Mouse (Mus musculus) heart, postnatal 14 days (tissue): ENCODE data around the gene Ralgapa2. TPM values are rescaled to one million over a fixed set of nuclear protein-coding genes. Genes with fewer than 3 reads are reported as not detected.

ENCODE experiments used
- DNase-seq, 2 experiments: peaks; one replicate each; pipeline ENCODE4 v3.0.0; 2021 to 2022
- intact Hi-C: fragments of 180-260 bp; cut with DNase I; formaldehyde crosslinking; loops from one replicate; pipeline ENCODE4 v1.15.1; 2025
- total RNA-seq, 2 experiments: library from RNA; stranded (reverse); gene quantifications; 2 replicates each; pipeline ENCODE4 v1.2.3; 2021

Ralgapa2 gene
- total RNA-seq, 2 experiments from 2014 or later, result 39.5 to 48.0 TPM

DNA sequence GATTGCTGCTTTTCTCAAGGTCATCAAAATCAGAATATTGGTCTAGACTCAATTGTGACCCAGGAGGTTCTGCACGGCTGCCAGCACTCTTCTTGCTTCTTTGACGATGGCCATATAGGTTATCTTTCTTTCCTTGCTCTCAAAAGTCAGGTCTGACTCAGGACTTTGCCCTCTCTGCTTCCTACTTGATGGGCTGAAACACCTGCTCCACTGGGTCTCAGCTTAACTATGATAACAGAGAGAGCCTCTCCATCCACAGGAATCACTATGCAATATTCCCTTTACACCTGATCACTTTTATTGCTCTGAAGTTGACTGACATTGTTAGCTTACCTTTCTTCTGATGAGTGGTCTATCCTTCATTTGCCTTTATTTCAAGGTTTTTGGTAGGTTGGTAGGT lies 191.5 kb downstream of the Ralgapa2 start:
- intact Hi-C loops, result no loop called here
- DNase-seq, result no peak

DNA sequence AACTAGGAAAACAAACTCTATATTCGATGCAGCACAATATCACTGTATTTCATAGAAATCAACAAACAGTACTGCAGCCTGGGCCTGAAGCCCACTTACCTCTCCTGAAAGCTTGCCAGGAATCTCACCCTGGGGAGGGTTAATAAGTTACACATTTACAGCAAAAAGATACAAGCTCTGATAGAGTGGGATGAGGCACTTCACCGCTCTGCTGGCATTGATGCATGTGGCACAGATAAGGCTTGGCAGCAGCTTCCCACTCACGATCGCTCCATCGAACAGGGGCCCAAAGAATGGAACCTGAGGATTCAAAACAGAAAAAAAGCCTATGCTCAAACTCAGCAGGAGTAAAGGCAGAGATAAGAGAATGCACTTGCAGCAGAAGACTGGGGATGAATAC lies 197.4 kb downstream of the Ralgapa2 start:
- intact Hi-C loops, result no loop called here
- no peak for DNase-seq

- no peak for DNase-seq
Measured at GRCm38 (mm10) chr2:146313811-146314210, 198.3 kb downstream of the Ralgapa2 start.

GRCm38 (mm10) chr2:146310760-146311159 lies 201.4 kb downstream of the Ralgapa2 start:
- intact Hi-C loops, result no loop called here

More at GRCm38 (mm10) chr2:146313811-146314210, 198.3 kb downstream of the Ralgapa2 start:
- intact Hi-C loops, result no loop called here

GRCm38 (mm10) chr2:146310291-146310690 lies 201.9 kb downstream of the Ralgapa2 start:
- no peak for DNase-seq
- intact Hi-C loops, result no loop called here

More at GRCm38 (mm10) chr2:146310760-146311159, 201.4 kb downstream of the Ralgapa2 start:
- no peak for DNase-seq

GRCm38 (mm10) chr2:146309413-146309812 lies 202.7 kb downstream of the Ralgapa2 start:
- intact Hi-C loops, result no loop called here
- no peak for DNase-seq

- intact Hi-C loops, result no loop called here
- DNase-seq, result no peak
Measured at GRCm38 (mm10) chr2:146307060-146307459, 205.1 kb downstream of the Ralgapa2 start.

DNA sequence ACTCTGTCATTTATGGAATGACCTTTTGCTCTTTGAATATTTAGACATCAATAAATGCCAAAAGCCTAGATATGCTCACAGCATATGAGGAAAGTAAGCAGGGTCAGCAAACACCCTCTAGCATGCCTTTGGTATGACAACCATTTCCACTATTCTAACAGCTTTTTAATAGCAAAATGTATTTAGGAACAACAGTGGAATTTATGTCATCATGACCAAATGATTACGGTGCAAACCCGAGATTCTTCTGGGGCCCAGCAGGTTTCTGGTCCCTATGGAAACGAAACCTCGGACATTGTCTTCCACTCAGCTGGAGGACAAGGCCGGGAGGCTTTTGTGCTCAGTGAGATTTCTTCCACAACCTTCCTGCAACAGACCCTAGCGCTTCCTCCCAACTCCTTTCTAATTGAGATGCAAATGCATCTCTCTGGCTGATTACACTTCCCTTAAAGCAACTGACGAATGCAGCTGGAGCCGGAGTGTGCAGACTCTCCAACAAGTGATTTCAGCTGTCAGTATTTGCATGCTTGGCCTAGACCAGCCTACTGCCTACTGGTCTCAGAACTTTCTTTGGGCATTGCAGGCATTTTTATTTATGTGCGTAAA lies 209.9 kb downstream of the Ralgapa2 start:
- intact Hi-C loops, result no loop called here
- no peak for DNase-seq

DNA sequence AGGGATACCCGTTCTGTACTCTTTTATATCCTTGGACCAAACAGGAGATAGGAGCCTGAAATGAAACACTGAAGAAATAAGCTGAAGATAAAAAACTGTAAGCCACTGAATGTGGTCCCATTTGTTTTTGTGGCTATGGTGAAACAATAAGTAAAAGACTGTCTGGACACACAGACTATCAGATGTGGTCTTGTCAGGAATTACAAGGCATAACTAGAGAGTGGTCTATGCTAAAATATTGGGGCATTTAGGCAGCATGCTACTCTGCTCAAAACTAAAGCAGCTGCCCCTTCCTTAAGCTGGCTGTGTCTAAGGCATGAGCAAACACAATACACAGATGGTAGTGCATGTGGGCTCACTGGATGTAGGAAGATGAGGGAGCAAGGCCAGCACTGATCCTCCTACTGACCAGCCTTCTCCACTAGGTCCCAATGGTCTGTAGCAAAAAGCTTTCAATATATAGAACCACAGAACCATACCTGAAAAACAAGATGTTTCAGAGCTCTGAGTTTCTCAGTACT lies 211.6 kb downstream of the Ralgapa2 start:
- DNase-seq, result no peak
- intact Hi-C loops, result no loop called here

- intact Hi-C loops, result no loop called here
- DNase-seq, result no peak
Measured at GRCm38 (mm10) chr2:146299841-146300460, 212.2 kb downstream of the Ralgapa2 start.

GRCm38 (mm10) chr2:146293538-146293937 lies 218.6 kb downstream of the Ralgapa2 start:
- intact Hi-C loops, result no loop called here
- DNase-seq, result no peak

- no peak for DNase-seq
- intact Hi-C loops, result no loop called here
Measured at GRCm38 (mm10) chr2:146290871-146291637, 221.1 kb downstream of the Ralgapa2 start.

GRCm38 (mm10) chr2:146290366-146290765 lies 221.8 kb downstream of the Ralgapa2 start:
- no peak for DNase-seq
- intact Hi-C loops, result no loop called here

DNA sequence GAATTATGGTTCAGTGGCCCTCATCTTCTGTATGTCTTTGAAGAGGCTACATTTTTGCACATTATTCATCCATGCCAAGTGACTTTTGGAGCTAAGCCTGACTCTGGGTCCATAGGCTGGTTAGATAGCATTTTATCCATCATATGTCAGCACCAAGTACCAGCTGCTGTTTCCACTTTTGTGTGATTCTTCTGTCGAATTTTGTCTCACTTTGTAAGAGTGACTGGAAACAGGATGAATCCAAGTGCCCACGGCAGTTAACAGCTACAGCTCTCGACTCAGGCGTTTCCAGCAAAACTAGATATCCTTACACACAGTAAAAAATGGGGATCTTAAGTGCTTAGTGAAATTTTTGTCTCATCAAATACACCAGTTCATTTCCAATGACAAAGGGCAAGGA lies 222.8 kb downstream of the Ralgapa2 start:
- intact Hi-C loops, result no loop called here
- DNase-seq, result no peak

DNA sequence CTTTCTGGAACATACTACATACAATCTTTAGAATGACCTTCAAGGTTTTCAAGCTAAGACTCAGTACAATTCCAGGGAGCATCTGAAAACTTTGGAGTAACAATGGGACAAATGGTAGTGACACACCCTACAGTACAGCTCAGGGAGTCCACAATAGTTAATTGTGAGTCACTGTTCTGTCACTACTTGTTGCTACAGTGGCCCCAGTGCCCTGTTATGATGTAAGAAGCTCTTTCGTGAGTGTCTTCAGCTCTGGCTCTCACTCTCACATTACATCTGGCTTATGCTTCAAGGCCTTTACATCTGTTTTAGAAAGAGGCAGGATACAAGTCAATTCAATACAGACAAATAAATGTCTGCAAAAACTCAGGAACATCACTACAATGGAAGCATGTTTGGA lies 223.8 kb downstream of the Ralgapa2 start:
- DNase-seq, result no peak
- intact Hi-C loops, result no loop called here

- intact Hi-C loops, result no loop called here
- DNase-seq, result no peak
Measured at GRCm38 (mm10) chr2:146287531-146287930, 224.6 kb downstream of the Ralgapa2 start.

DNA sequence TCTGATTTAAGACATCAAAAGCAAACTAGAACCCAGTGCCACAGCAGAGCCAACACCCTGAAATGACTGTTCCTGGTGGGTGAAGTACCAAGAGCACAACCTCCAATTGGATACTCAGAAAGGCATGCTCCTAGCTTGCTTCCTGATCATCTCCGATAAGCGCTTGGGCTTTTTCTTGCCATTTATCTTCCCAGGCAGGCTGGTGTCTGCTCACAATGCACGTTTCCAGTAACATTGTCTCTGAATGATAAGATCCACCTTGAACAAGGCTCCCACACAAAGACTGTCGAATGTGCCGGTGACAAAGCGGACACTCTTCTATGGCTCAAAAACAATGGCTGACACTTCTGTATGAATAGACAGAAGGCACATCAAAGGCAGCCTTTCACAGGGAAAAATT lies 230.8 kb downstream of the Ralgapa2 start:
- DNase-seq, result no peak

DNA sequence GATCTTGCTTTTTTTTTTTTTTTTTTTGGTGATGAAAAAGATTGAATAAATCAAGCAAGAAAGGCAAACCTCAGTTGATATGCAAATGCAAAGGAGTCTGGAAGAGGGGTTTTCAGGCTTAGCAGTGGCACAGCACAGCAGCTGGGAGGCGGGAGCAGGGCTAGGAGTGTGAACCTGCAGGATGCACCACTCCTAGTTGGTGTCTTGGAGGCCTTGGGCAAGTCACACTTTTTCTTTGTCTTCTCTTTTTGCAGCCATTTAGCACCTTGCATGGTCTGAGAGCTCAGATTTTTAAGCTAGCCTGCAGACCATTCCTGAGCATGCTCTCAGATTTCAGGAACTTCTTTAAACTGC lies 231.2 kb downstream of the Ralgapa2 start:
- no peak for DNase-seq
- intact Hi-C loops, result no loop called here

More for the DNA sequence above, 230.8 kb downstream of the Ralgapa2 start:
- intact Hi-C loops, result no loop called here

DNA sequence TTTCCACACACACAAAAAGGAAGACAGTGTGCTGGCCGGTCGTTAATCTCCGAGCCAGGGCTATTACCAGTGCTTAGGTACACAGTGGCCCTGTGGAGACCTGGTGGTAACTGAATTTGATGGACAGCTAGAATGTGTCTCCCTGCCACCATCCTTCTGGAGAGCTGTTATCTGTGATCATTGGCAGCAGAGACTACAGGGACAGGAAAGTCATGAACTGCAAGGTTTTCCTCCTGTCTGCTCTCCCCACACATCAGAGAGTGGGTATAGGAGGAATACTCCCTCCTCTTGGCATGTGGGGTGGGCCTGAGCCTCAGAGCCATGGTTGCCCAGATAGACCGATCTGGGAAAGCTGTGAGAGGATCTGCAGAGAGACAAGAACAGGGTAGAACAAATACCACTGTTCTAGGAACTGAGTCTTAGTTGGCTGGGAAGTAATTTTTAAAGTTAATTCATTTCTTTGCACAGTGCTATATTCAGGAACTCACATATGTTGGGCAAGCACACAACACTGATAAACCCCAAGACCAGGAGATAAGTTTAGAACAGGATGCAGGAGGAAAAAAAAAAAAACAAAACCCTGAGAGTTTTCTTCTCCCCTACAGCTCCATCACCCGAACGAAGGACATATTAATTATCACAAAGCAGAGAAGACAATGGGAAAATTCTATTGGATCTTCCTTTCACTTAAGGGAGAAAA lies 231.8 kb downstream of the Ralgapa2 start:
- intact Hi-C loops, result no loop called here
- DNase-seq, result no peak

DNA sequence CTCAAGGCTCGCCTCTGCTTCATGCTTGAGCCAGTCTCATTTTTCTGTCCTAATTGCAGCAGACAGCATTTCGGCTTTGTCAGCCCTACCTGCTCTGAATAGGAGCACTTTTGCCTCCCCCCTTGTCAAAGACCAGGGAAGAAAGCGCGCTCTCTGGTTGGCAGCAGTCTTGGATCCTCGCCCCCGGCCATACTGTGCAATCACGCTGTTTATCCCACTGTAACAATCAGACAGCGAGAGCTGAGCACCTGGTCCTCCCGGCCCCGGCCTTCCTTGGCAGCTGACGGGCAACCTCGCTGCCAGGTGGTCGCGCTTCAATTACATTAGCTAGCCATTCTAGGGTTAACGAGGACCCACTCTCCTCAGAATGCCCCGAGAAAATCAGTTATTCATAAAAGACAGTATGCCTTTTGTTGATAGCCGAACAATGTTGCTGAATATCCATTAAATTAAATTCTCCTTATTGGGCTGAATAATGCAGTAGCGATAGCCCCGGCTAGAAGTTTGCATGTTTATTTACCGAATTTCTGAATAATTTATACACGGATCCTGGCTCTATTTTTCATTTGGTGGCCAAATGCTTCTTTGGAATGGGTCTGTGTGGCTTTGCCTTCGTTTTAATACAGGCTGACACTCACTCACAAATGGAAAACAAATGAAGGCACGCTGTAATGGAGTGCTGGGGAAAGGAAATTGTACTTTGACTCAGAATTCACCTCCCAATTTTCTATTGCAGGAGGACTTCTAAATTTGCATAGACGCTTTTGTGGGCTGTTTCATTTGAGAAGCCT lies 232.5 kb downstream of the Ralgapa2 start:
- no peak for DNase-seq
- intact Hi-C loops, result no loop called here
